Mouse (Mus musculus): ENCODE results near the gene 1500011B03Rik. TPM values are rescaled to one million over a fixed set of nuclear protein-coding genes. Genes with fewer than 3 reads are reported as not detected.
A peak's percentile ranks its signal among the peaks of the same experiment; 100 is the strongest.

Gene 1500011B03Rik
- polyA plus RNA-seq, 1 experiment, result 34.7 TPM

GRCm38 (mm10) chr5:114801049-114801448 is 22.2 kb downstream of the 1500011B03Rik start:
- Histone ChIP-seq H3ac (ENCODE audit: control insufficient read depth, insufficient read length, low read depth) (no peak overlapping the region), H3K4me3 (ENCODE audit: insufficient read depth, poor library complexity, severe bottlenecking) (no peak overlapping the region), H3K79me3 (ENCODE audit: low read depth) (no peaks in the 10 kb centered on the region), H3K36me3 (ENCODE audit: control insufficient read depth, insufficient read depth) (peaks cover 27% of the 10 kb centered on the region), H3K79me2 (ENCODE audit: control insufficient read depth, insufficient read depth) (no peaks in the 10 kb centered on the region), H3K27me3 (ENCODE audit: control insufficient read depth, insufficient read depth, insufficient read length) (no peaks in the 10 kb centered on the region)
- TF ChIP-seq CTCF (IDR thresholded peaks at IDR 0.05; ENCODE audit: control insufficient read depth, insufficient read depth, insufficient read length) (no peak), FOSL1 (IDR thresholded peaks at IDR 0.05; ENCODE audit: insufficient read depth, low read length, poor library complexity, severe bottlenecking) (no peak), CEBPB (IDR thresholded peaks at IDR 0.05; ENCODE audit: low read depth) (no peak), MAX (IDR thresholded peaks at IDR 0.05) (no peak), USF1 (IDR thresholded peaks at IDR 0.05; ENCODE audit: low read depth) (no peak), MYOD1 (IDR thresholded peaks at IDR 0.05; ENCODE audit: control insufficient read depth, insufficient read length, low read depth) (no peak)

GRCm38 (mm10) chr5:114799848-114800247 is 23.4 kb downstream of the 1500011B03Rik start:
- Histone ChIP-seq H3K4me3 (ENCODE audit: insufficient read depth, poor library complexity, severe bottlenecking) (no peak overlapping the region), H3ac (ENCODE audit: control insufficient read depth, insufficient read length, low read depth) (no peak overlapping the region), H3K27me3 (ENCODE audit: control insufficient read depth, insufficient read depth, insufficient read length) (no peaks in the 10 kb centered on the region), H3K36me3 (ENCODE audit: control insufficient read depth, insufficient read depth) (peaks cover 26% of the 10 kb centered on the region), H3K79me3 (ENCODE audit: low read depth) (no peaks in the 10 kb centered on the region), H3K79me2 (ENCODE audit: control insufficient read depth, insufficient read depth) (no peaks in the 10 kb centered on the region)
- no peak for TF ChIP-seq USF1 (IDR thresholded peaks at IDR 0.05; ENCODE audit: low read depth)
- TF ChIP-seq MYOD1 (IDR thresholded peaks at IDR 0.05; ENCODE audit: control insufficient read depth, insufficient read length, low read depth), result no peak
- no peak for TF ChIP-seq MYOG (IDR thresholded peaks at IDR 0.05; ENCODE audit: control insufficient read depth, extremely low read depth, insufficient read length)
- no peak for TF ChIP-seq FOSL1 (IDR thresholded peaks at IDR 0.05; ENCODE audit: insufficient read depth, low read length, poor library complexity, severe bottlenecking)
- TF ChIP-seq CTCF (IDR thresholded peaks at IDR 0.05; ENCODE audit: control insufficient read depth, insufficient read depth, insufficient read length), result no peak
- no peak for TF ChIP-seq CEBPB (IDR thresholded peaks at IDR 0.05; ENCODE audit: low read depth)

- TF ChIP-seq CEBPB (IDR thresholded peaks at IDR 0.05; ENCODE audit: low read depth) (no peak), CTCF (IDR thresholded peaks at IDR 0.05; ENCODE audit: control insufficient read depth, insufficient read depth, insufficient read length) (no peak), MYOD1 (IDR thresholded peaks at IDR 0.05; ENCODE audit: control insufficient read depth, insufficient read length, low read depth) (no peak), USF1 (IDR thresholded peaks at IDR 0.05; ENCODE audit: low read depth) (no peak), FOSL1 (IDR thresholded peaks at IDR 0.05; ENCODE audit: insufficient read depth, low read length, poor library complexity, severe bottlenecking) (no peak), MYOG (IDR thresholded peaks at IDR 0.05; ENCODE audit: control insufficient read depth, extremely low read depth, insufficient read length) (no peak), MAX (IDR thresholded peaks at IDR 0.05) (no peak)
- H3K36me3 ChIP-seq (ENCODE audit: control insufficient read depth, insufficient read depth), result peaks cover 10% of the 10 kb centered on the region
- H3K27me3 ChIP-seq (ENCODE audit: control insufficient read depth, insufficient read depth, insufficient read length), result no peaks in the 10 kb centered on the region
- H3ac ChIP-seq (ENCODE audit: control insufficient read depth, insufficient read length, low read depth), result no peak overlapping the region
- no peaks in the 10 kb centered on the region for H3K79me2 ChIP-seq (ENCODE audit: control insufficient read depth, insufficient read depth)
- H3K4me3 ChIP-seq (ENCODE audit: insufficient read depth, poor library complexity, severe bottlenecking), result no peak overlapping the region
- no peaks in the 10 kb centered on the region for H3K79me3 ChIP-seq (ENCODE audit: low read depth)
Observed at GRCm38 (mm10) chr5:114797253-114797652, 26.0 kb downstream of the 1500011B03Rik start.

GRCm38 (mm10) chr5:114796299-114797012 is 26.8 kb downstream of the 1500011B03Rik start:
- Histone ChIP-seq H3K36me3 (ENCODE audit: control insufficient read depth, insufficient read depth) (peaks cover 18% of the 10 kb centered on the region), H3K79me2 (ENCODE audit: control insufficient read depth, insufficient read depth) (no peaks in the 10 kb centered on the region), H3K79me3 (ENCODE audit: low read depth) (no peaks in the 10 kb centered on the region), H3K27me3 (ENCODE audit: control insufficient read depth, insufficient read depth, insufficient read length) (no peaks in the 10 kb centered on the region), H3K4me3 (ENCODE audit: insufficient read depth, poor library complexity, severe bottlenecking) (no peak overlapping the region), H3ac (ENCODE audit: control insufficient read depth, insufficient read length, low read depth) (no peak overlapping the region)
- TF ChIP-seq MYOD1 (IDR thresholded peaks at IDR 0.05; ENCODE audit: control insufficient read depth, insufficient read length, low read depth) (peak; percentile 95), MAX (IDR thresholded peaks at IDR 0.05) (no peak)

- peaks cover 22% of the 10 kb centered on the region for H3K36me3 ChIP-seq (ENCODE audit: control insufficient read depth, insufficient read depth)
- H3K4me3 ChIP-seq (ENCODE audit: insufficient read depth, poor library complexity, severe bottlenecking), result no peak overlapping the region
- TF ChIP-seq MAX (IDR thresholded peaks at IDR 0.05) (no peak), MYOD1 (IDR thresholded peaks at IDR 0.05; ENCODE audit: control insufficient read depth, insufficient read length, low read depth) (no peak), CEBPB (IDR thresholded peaks at IDR 0.05; ENCODE audit: low read depth) (no peak)
- H3K79me2 ChIP-seq (ENCODE audit: control insufficient read depth, insufficient read depth), result no peaks in the 10 kb centered on the region
- no peaks in the 10 kb centered on the region for H3K27me3 ChIP-seq (ENCODE audit: control insufficient read depth, insufficient read depth, insufficient read length)
- H3ac ChIP-seq (ENCODE audit: control insufficient read depth, insufficient read length, low read depth), result no peak overlapping the region
- no peaks in the 10 kb centered on the region for H3K79me3 ChIP-seq (ENCODE audit: low read depth)
Observed at GRCm38 (mm10) chr5:114795653-114796052, 27.6 kb downstream of the 1500011B03Rik start.

- no peaks in the 10 kb centered on the region for H3K27me3 ChIP-seq (ENCODE audit: control insufficient read depth, insufficient read depth, insufficient read length)
- no peak overlapping the region for H3ac ChIP-seq (ENCODE audit: control insufficient read depth, insufficient read length, low read depth)
- no peaks in the 10 kb centered on the region for H3K79me2 ChIP-seq (ENCODE audit: control insufficient read depth, insufficient read depth)
- H3K4me3 ChIP-seq (ENCODE audit: insufficient read depth, poor library complexity, severe bottlenecking), result no peak overlapping the region
- H3K79me3 ChIP-seq (ENCODE audit: low read depth), result no peaks in the 10 kb centered on the region
- no peak for TF ChIP-seq MYOG (IDR thresholded peaks at IDR 0.05; ENCODE audit: control insufficient read depth, extremely low read depth, insufficient read length)
- TF ChIP-seq CEBPB (IDR thresholded peaks at IDR 0.05; ENCODE audit: low read depth), result no peak
- no peak for TF ChIP-seq MYOD1 (IDR thresholded peaks at IDR 0.05; ENCODE audit: control insufficient read depth, insufficient read length, low read depth)
- H3K36me3 ChIP-seq (ENCODE audit: control insufficient read depth, insufficient read depth), result peaks cover 21% of the 10 kb centered on the region
Observed at GRCm38 (mm10) chr5:114795231-114795630, 28.0 kb downstream of the 1500011B03Rik start.
